Mouse (Mus musculus) stomach, postnatal 0 days (tissue): Measurements from ENCODE around the gene Gatad2a.

ENCODE experiments used
- CTCF ChIP-seq: IDR thresholded peaks from 2 replicates; pipeline ENCODE4 v1.5.1; 2016; ENCODE audit warnings: antibody characterized with exemption, low read depth, mild to moderate bottlenecking, moderate library complexity
- EP300 ChIP-seq: optimal IDR thresholded peaks from 2 replicates; pipeline ENCODE3; 2016; ENCODE audit warnings: antibody characterized with exemption

DNA sequence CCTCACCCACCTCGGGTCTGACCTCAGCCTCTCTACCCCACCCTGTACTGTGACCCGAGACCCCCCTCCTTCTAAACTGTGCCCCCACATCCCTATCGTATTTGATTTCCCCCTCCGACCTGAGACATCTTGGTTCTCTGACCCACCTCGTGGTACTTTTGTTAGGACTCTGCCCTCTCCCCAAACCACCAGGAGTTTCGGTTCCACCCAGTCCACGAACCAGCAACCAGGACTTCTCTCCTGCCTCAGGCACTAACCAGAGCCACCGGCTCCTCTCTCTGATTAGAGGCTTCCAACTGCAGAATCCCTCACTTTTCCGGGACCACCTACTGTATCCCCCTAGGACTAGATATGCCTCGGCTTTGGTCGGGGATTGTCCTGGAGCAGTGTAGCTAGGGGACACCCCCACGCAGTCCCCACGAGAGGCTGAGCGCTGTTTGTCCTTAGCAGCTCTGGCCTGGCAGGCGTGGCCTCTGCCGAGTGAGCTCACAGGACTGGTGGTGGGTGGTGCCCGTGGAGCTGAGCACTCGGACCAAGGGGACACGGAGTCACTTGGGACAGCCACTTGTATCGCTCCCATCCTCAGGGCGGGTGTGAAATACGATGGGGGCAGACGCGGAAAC, 107.8 kb downstream of the Gatad2a start:
- no peak for TF ChIP-seq CTCF
- TF ChIP-seq EP300 = no peak
